ENCODE assay signal across 8 mouse cellular contexts in genomic region chr13:91459896-91460620, GRCm38 (mm10). TPM values are rescaled to one million over a fixed set of nuclear protein-coding genes. Genes with fewer than 3 reads are reported as not detected.
A peak's percentile ranks its signal among the peaks of the same experiment; 100 is the strongest.
DNase-seq lines count a peak whose midpoint lies in the region; ATAC-seq and TF ChIP-seq lines count a peak whose summit lies in the region.

Gene Ssbp2, plus strand, starts transcription at chr13:91460283.

- peak; percentile 61 for DNase-seq in retina, embryonic 14.5 days (ENCODE audit: low spot score)
- DNase-seq in retina, postnatal 1 day = no peak
- peak; percentile 50 for DNase-seq in brain, adult 2 months (ENCODE audit: low read depth, low spot score)
- no peak for DNase-seq in gastrocnemius, postnatal 36 days
- DNase-seq in stomach, postnatal 0 days (ENCODE audit: low spot score) = no peak
- no peak for DNase-seq in urinary bladder, postnatal 14 days (ENCODE audit: low spot score)

- H3K9me3 ChIP-seq in intestine, embryonic 15.5 days = no peaks in the 10 kb centered on the region
- H3K9me3 ChIP-seq in liver, embryonic 15.5 days (replicated peaks) = no peaks in the 10 kb centered on the region
- no peaks in the 10 kb centered on the region for H3K9me3 ChIP-seq in stomach, postnatal 0 days (ENCODE audit: control insufficient read depth, low read length)

- intact Hi-C loops in gastrocnemius, postnatal 36 days (cut with DNase I) = loop anchor here (1.0 to 10.0 kb wide), 5 partner anchors 38 to 525 kb away; no protein-coding TSS in a partner anchor

- peak within 1 kb of the TSS; percentile 86 for H3K4me3 ChIP-seq in intestine, embryonic 15.5 days (replicated peaks)
- H3K4me3 ChIP-seq in liver, embryonic 15.5 days (replicated peaks) = peak within 1 kb of the TSS; percentile 100
- H3K4me3 ChIP-seq in stomach, postnatal 0 days (ENCODE audit: low read depth, low read length) = peak within 1 kb of the TSS; percentile 90

- H3K27me3 ChIP-seq in intestine, embryonic 15.5 days (replicated peaks) = no peaks in the 10 kb centered on the region
- no peaks in the 10 kb centered on the region for H3K27me3 ChIP-seq in liver, embryonic 15.5 days
- H3K27me3 ChIP-seq in stomach, postnatal 0 days (ENCODE audit: control insufficient read depth, insufficient read depth, low read length) = no peaks in the 10 kb centered on the region

- ATAC-seq in intestine, embryonic 15.5 days = peak; percentile 74
- peak; percentile 59 for ATAC-seq in liver, embryonic 15.5 days (ENCODE audit: insufficient read depth)
- ATAC-seq in stomach, postnatal 0 days (ENCODE audit: low FRiP score, low TSS enrichment) = peak; percentile 59

- TF ChIP-seq CTCF in stomach, postnatal 0 days (IDR thresholded peaks at IDR 0.05; ENCODE audit: low read depth) = no peak

- H3K4me1 ChIP-seq in intestine, embryonic 15.5 days (replicated peaks) = peaks cover 7% of the 10 kb centered on the region
- H3K4me1 ChIP-seq in liver, embryonic 15.5 days (replicated peaks) = peaks cover 65% of the 10 kb centered on the region
- H3K4me1 ChIP-seq in stomach, postnatal 0 days (replicated peaks; ENCODE audit: control insufficient read depth, insufficient read depth) = no peaks in the 10 kb centered on the region

- 9% methylated on average over 29 of the region's 29 CpGs for WGBS in intestine, embryonic 15.5 days
- WGBS in liver, embryonic 15.5 days (ENCODE audit: insufficient replicate concordance) = 9% methylated on average over 29 of the region's 29 CpGs
- 10% methylated on average over 26 of the region's 29 CpGs for WGBS in stomach, postnatal 0 days

- H3K4me2 ChIP-seq in intestine, embryonic 15.5 days (replicated peaks) = peak within 1 kb of the TSS; percentile 90
- H3K4me2 ChIP-seq in liver, embryonic 15.5 days = peak within 1 kb of the TSS; percentile 84
- peak within 1 kb of the TSS; percentile 77 for H3K4me2 ChIP-seq in stomach, postnatal 0 days (replicated peaks; ENCODE audit: low read depth)

- H3K9ac ChIP-seq in intestine, embryonic 15.5 days = peak within 1 kb of the TSS; percentile 81
- peak within 1 kb of the TSS; percentile 88 for H3K9ac ChIP-seq in liver, embryonic 15.5 days
- H3K9ac ChIP-seq in stomach, postnatal 0 days (ENCODE audit: low read length) = peak within 1 kb of the TSS; percentile 84

- H3K36me3 ChIP-seq in intestine, embryonic 15.5 days = no peaks in the 10 kb centered on the region
- H3K36me3 ChIP-seq in liver, embryonic 15.5 days (replicated peaks) = no peaks in the 10 kb centered on the region
- H3K36me3 ChIP-seq in stomach, postnatal 0 days (ENCODE audit: control insufficient read depth, insufficient read depth, low read length) = no peaks in the 10 kb centered on the region

- peak within 1 kb of the TSS; percentile 93 for H3K27ac ChIP-seq in intestine, embryonic 15.5 days
- peak within 1 kb of the TSS; percentile 92 for H3K27ac ChIP-seq in liver, embryonic 15.5 days (replicated peaks)
- H3K27ac ChIP-seq in stomach, postnatal 0 days (replicated peaks) = peak within 1 kb of the TSS; percentile 94

- no peak for TF ChIP-seq EP300 in stomach, postnatal 0 days (optimal IDR thresholded peaks at IDR 0.05)

RNA-seq across cellular contexts. Expression of gene Ssbp2, which starts in this region (rescaled TPM):
- 10 to 100 TPM; 16.7 to 19.8 TPM for total RNA-seq in gastrocnemius, postnatal 36 days (2021)
- 77.4 and 79.3 TPM in 2 replicates for polyA plus RNA-seq in intestine, embryonic 15.5 days (2015; fragmentation: Nextera tagmentation; extraction: Ambion mirVana)
- polyA plus RNA-seq in liver, embryonic 15.5 days (2015; fragmentation: Nextera tagmentation; extraction: Ambion mirVana) = 44.2 and 45.8 TPM in 2 replicates
- 59.2 and 69.0 TPM in 2 replicates for polyA plus RNA-seq in stomach, postnatal 0 days (2015; fragmentation: Nextera tagmentation; extraction: Ambion mirVana)

Comparison
In these comparisons a context has a peak if more than half of its experiments do, and no peak if none do; other contexts are left out.
1. DNase-seq: peak in retina, embryonic 14.5 days (single experiment) and brain, adult 2 months (single experiment); none in retina, postnatal 1 day (single experiment), gastrocnemius, postnatal 36 days (0 of 2), stomach, postnatal 0 days (single experiment) and urinary bladder, postnatal 14 days (single experiment).
2. Peak in every context shown above with its lines, with median percentiles within 50 percentile points of each other: ATAC-seq, H3K27ac ChIP-seq, H3K4me2 ChIP-seq, H3K4me3 ChIP-seq and H3K9ac ChIP-seq.